Mouse (Mus musculus) testis, postnatal 14 days (tissue): ENCODE data around the gene Sapcd1.
"Not testable (repeated sequence)": the region's sequence is repeated elsewhere in the genome, so short reads cannot be mapped to it uniquely, and the experiment has no call there.

ENCODE experiments used
- DNase-seq: peaks from one replicate; pipeline ENCODE4 v3.0.0; 2021; ENCODE audit warnings: low spot score

The Sapcd1 gene

DNA sequence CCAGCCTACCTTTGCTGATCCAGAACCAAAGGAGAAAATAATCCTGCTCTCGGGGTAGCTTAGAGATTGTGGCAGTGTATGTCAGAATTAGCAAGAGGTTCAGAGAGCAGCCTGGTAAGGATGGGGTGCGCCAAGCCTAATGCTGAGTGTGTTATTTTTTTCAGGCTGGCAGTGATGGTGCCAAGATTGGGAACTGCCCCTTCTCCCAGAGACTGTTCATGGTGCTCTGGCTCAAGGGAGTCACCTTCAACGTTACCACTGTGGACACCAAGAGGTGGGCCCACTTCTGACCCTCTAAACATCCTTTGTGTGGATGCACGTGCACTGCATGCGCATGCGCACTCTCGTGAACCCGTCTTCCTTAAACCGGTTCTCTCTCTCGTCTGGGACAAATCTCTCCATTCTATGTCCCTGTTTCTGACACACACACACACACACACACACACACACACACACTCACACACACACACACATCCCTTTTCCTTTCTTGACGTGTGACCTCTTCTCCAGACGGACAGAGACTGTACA lies 24.5 kb upstream of the Sapcd1 start:
- DNase-seq, result no peak

- peak; percentile 62 for DNase-seq
These were observed 23.6 kb upstream of the Sapcd1 start for GRCm38 (mm10) chr17:35051156-35052086.

GRCm38 (mm10) chr17:35050126-35050750 lies 22.4 kb upstream of the Sapcd1 start:
- DNase-seq, result peak; percentile 60

DNA sequence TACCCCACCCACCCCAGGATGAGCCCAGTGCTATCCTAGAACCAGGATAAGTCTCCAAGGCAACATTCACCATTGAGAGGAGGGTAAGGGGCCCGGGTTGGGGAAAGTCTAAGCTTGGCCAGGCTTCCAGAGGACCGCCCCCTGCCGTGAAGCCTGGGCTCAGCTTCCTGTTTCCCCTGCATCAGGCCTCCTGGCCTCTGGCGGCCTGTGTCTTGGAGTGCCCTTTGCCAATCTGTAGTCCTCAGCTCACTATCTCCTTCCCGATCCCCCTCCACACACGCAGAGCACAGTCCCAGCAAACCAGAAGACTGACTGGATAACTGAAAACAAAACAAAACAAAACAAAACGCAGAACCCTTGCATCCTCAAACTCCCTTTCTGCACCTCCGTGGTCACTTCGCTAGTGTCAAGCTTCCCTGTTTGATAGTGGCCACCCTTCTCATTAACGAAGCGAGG lies 21.8 kb upstream of the Sapcd1 start, which contains the start of gene Clic1:
Gene Clic1 (plus strand): TSS at position 406 of the 456 bp plus-strand sequence.
- DNase-seq, result peak; percentile 55

GRCm38 (mm10) chr17:35048932-35049440 lies 21.2 kb upstream of the Sapcd1 start:
- no peak for DNase-seq

- DNase-seq, result no peak
These were observed 20.5 kb upstream of the Sapcd1 start for GRCm38 (mm10) chr17:35048149-35048931.

DNA sequence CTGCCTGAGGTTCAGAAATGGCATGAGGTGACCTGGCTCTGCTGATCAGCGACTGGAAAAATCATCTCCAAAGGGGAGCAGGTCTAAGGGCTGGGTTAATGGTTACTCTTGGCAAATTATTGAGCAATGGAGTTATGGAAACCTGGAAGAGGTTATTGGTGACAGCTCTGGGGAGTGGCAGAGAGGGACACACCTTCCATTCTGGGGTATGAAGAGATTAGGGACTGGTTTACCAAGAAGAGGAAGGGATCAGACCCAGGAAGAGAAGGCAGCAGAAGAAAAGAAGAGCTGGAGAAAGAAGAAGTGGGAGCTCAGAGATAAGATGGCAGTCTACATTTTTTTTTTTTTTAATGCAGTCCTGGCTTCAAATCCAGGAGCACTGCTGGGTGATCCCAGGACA lies 19.9 kb upstream of the Sapcd1 start:
- no peak for DNase-seq

- peak; percentile 98 for DNase-seq
These were observed 19.1 kb upstream of the Sapcd1 start, which contains the start of gene Msh5 for GRCm38 (mm10) chr17:35046681-35047455. Msh5 (minus strand) TSS chr17:35046745.

- DNase-seq, result no peak
These were observed 18.2 kb upstream of the Sapcd1 start for GRCm38 (mm10) chr17:35045807-35046680.

DNA sequence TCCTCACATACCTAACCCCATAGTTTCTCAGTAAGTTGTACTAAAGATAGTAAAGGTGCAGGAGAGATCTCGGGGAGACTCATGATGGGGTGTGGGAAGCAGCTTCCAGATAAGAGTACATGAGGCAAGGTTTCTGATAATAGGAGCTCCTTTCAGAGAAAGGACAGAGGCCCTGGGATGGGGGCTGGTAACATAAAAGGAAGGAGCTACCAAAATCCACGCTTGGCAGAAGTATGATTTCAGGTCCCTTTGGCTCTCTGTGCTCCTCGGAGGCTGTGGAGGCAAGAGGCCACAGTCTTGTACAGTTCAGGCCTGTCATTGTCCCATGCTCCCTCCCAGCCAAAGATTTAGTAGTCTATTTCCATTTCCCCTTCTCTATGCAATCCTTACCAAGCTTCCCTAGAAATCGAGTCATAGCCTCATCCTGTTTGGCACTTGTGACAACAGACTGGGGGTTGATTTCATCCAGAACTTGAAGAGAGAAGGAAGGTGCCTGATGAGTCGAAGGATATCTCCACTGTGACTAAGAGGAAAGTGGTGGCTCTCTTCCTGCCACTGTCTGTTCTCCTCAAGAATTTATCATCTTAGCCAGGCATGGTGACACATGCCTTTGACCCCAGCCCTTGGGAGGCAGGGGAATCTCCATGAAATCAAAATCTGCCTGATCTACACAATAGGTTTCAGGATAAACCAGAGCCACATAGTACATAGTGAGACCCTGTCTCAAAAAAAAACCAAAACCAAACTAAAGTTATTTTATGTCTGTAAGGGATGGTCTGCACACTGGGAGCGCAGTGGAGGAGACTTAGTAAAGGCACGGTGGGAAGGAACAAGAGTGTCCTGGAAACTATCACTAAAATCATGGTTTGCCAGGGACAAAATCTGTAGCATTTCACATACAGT lies 17.3 kb upstream of the Sapcd1 start:
- no peak for DNase-seq

DNA sequence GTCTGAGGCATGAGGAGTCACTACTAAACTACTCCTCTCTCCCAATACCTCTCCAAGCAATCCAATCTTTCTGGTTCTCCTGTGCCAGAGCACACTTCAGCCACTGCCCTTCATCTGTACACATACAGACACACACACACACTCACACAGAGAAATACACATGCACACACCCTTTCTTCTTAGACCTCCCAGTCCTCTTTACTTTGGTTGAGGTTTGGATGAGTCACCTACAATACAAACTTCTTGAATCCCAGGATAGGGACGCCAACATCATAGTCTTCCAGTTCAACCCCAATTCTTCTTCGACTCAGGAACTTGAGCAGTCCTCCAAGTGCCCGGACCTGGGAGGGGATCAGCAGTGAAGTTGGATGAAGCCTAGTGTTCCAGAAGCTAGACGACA lies 16.0 kb upstream of the Sapcd1 start:
- DNase-seq, result no peak

GRCm38 (mm10) chr17:35039121-35039873 lies 11.5 kb upstream of the Sapcd1 start:
- no peak for DNase-seq

GRCm38 (mm10) chr17:35034896-35035295 lies 7.1 kb upstream of the Sapcd1 start:
- DNase-seq, result no peak

GRCm38 (mm10) chr17:35033703-35034102 lies 5.9 kb upstream of the Sapcd1 start:
- not testable (repeated sequence) for DNase-seq

DNA sequence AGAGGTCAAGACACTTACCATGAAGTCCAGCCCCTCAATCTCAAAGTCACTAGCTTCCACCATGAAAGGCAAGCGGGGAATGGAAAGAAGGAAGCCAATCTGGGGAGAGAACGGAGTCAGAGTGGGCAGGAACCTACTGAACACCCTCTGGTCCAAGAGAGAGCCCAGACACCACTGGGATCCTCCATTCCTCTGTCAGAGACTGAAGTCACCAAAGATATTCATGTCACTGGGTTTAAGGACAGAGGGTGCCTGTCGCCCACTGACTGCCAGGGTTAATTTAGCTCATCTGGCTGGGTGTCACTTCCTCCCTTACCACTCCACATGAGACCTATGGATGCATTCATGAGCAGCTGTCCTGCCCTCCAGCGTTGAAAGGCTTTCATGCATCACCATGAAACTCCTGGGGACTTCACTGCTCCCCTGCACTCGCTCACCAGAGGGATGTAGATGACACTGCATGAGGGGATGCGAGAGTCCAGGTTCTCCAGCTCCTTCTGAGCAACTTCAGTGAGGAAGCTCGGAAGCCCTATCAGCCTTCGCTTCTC lies 4.6 kb upstream of the Sapcd1 start:
- DNase-seq, result no peak

- no peak for DNase-seq
These were observed 4.1 kb upstream of the Sapcd1 start for GRCm38 (mm10) chr17:35031880-35032279.

DNA sequence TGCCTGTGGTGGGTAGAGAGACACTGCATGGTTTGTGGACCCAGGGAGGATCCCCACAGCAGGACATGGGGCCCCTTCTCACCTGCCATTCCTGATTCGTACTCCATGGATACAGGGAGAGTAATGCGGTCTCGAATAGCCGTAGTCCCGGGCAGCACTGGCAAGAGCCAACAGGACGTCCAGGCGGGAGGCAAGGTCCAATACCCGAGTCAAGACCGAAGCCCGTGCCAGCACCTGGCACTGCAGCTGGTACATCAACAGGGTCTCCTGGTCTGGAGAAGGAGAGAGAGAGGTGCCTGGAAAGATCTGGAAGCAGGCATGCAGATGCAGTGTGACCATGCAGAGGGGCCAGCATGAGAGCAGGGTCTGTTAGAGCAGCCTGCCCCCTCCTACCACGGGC lies 3.5 kb upstream of the Sapcd1 start:
- no peak for DNase-seq
